Mouse (Mus musculus): ENCODE measurements around the gene Chrnd.
A peak's percentile ranks its signal among the peaks of the same experiment; 100 is the strongest.

GRCm38 (mm10) chr1:87217938-87218337 lies 27.5 kb downstream of the Chrnd start:
- TF ChIP-seq CTCF (IDR thresholded peaks at IDR 0.05; ENCODE audit: extremely low read depth, insufficient read depth, insufficient read length, insufficient replicate concordance) (peak; percentile 44; the same call in 1 of the 2 replicates), POLR2A (IDR thresholded peaks at IDR 0.05; ENCODE audit: low read depth, low read length) (no peak)

Data from spleen, adult 2 months (tissue).